Mouse (Mus musculus): ENCODE measurements around the gene Smg7.

Gene Smg7

GRCm38 (mm10) chr1:152808392-152808680 is 94.1 kb downstream of the Smg7 start:
- no peak for DNase-seq (ENCODE audit: extremely low read depth, low read depth, low spot score)

GRCm38 (mm10) chr1:152807619-152808391 is 94.6 kb downstream of the Smg7 start:
- no peak for DNase-seq (ENCODE audit: extremely low read depth, low read depth, low spot score)

GRCm38 (mm10) chr1:152804907-152805306 is 97.5 kb downstream of the Smg7 start:
- no peak for DNase-seq (ENCODE audit: extremely low read depth, low read depth, low spot score)

GRCm38 (mm10) chr1:152800633-152801176 is 101.7 kb downstream of the Smg7 start:
- no peak for DNase-seq (ENCODE audit: extremely low read depth, low read depth, low spot score)

GRCm38 (mm10) chr1:152799897-152800296 is 102.5 kb downstream of the Smg7 start, which contains the start of gene Ncf2:
TSS of gene Ncf2 (plus strand) at chr1:152800194.
- no peak for DNase-seq (ENCODE audit: extremely low read depth, low read depth, low spot score)

DNA sequence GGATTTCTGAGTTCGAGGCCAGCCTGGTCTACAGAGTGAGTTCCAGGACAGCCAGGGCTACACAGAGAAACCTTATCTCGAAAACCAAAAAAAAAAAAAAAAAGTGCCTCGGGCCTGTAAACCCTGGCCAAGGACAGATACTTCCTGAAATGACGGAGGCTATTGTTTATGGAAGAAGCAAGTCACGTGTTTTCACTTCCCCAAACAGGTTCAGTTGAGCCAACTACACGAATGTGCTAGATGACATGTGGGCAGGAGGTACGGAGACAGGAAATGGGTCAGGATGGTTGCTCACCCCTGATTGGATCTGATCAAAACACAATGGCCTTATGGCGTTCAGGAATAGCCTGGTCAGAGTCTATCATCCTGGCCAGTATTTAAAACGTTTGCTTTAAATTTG is 104.3 kb downstream of the Smg7 start:
- DNase-seq (ENCODE audit: extremely low read depth, low read depth, low spot score): no peak

DNA sequence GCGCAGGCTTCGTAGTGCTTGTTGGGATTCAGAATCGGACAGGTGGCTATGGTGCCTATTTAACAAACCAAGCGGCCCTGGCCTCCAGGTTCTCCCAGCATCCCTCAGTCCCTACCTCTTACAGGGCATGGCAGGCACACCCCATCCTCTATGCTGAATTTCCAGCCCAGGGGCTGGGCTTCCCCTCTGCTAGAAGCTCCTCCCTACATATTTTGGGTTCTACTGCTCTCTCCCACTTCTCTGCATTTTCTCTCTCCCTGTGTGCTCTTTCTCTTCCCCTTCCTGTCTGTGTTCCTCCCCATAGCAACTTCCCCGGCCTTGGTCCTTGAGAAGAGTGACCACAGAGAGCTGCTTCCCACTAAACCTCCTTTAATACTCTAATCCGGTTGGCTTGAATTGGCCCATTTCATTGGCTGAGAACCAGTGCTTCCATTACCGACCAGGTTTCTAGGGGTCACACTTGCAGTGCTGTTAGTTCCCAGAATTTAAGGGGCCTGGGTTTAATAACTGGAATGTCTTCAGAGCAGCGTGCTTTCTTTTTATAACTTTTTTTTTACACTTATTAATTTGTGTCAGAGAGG is 105.7 kb downstream of the Smg7 start:
- no peak for DNase-seq (ENCODE audit: extremely low read depth, low read depth, low spot score)

- no peak for DNase-seq (ENCODE audit: extremely low read depth, low read depth, low spot score)
These were observed 106.7 kb downstream of the Smg7 start for GRCm38 (mm10) chr1:152795688-152796255.

DNA sequence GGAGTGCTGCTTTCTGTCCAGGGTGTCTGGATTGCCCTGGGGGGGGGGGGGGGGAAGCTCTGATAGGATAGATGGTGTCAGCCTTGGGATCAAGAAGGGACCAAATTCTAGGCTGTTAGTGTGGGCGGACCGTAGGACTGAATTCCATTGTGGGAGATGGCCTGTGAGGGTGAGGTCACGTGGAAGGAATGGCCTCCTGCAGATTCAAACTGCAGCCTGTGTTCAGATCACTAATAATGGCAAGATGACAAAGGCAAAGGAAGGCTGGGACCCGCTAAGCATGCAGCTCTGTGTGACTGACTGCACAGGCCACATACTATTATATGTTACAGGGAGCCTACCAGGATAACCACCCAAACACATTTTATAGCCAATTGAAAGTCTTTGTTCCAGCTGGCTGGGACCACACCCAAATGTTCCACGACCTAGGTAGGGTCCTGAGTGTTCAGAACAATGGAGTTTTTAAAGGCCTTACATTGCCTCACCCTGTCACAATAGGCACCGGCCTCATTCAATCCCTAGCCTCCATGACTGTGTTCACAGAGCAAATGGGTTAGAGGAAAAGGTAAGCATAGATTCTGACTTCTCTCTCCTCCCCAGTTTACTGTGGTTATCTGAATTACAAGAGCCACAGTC is 108.8 kb downstream of the Smg7 start:
- DNase-seq (ENCODE audit: extremely low read depth, low read depth, low spot score): no peak

DNA sequence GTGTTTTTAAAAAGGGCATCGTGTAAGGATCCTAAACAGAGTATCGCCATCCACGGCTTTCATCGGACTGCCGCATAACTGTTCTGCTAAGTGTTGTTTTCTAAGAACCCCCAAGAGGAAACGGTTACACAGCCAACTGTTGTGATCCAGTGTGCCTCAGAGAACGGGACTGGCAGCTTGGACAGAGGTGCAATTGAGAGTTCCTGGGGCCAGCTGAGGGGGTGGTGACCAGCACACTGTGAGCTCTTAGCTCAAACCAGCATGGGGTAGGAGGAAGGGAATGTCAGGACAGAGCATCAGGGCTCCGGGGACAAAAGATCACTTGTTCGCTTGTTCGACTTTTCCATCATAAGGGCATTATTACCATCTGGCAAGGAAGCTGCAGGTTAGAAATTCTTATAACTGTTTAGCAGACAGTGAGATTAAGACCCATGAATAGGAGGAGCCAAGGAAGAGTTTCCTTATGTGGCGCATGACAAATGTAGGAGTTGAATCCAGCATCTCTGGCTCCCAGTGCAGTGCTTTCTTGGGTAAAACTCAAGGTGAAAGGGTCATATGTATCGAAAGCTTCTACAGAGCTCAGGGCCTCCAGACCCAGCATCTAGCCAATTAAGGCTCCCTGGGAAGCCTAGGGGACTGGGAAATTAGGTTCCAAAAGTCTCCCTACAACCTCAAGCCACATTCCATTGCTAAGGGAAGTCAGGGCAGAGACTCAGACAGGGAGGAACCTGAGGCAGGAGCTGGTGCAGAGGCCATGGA is 109.5 kb downstream of the Smg7 start:
- DNase-seq (ENCODE audit: extremely low read depth, low read depth, low spot score): no peak

DNA sequence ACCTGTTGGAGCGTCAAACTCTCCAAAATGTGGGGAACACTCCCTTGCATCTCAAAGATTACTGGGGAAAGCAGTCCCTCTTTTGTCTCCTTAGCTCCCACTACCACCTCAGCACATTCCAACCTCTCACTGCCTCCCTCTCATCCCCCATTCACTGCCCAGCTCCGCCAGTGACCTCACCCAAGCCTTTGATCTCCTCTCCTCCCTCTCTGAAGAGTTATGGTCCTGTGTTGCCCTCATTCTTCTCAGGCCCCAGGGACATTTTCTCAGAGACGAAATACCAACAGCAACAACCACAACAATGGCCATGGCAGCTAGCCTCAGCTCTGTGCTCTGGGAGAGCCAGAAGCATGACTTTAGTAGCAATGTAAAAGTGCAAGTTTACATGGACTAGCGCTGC is 111.2 kb downstream of the Smg7 start:
- DNase-seq (ENCODE audit: extremely low read depth, low read depth, low spot score): no peak

- DNase-seq (ENCODE audit: extremely low read depth, low read depth, low spot score): no peak
These were observed 111.6 kb downstream of the Smg7 start for GRCm38 (mm10) chr1:152790821-152791220.

GRCm38 (mm10) chr1:152790254-152790653 is 112.2 kb downstream of the Smg7 start:
- no peak for DNase-seq (ENCODE audit: extremely low read depth, low read depth, low spot score)

DNA sequence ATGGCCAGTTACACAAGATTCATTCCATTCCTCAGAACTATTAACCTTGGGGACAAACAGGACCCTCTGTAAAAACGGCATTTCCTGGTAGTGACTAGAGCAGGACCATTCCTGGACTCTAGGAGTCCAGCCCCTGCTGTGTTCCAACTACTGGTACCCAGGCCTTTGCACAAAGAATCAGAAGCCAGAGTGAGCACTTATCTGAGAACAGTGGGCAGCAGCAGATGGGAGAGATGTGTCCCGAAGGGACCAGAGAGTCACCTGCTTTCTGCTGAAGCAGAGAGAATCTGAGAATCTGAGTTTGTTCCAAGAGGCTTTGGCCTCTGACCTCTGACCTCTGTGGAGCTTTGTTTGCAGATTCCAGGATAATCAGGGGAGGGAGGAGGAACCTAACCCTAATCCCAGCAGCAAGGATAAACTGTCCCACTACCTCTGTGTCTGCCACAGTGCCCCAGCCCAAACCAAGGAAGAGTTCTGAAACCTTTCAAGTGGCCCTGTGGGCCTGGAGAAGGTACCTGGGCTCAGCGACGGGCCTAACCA is 114.3 kb downstream of the Smg7 start:
- DNase-seq (ENCODE audit: extremely low read depth, low read depth, low spot score): no peak
